Mouse (Mus musculus): Measurements from ENCODE around the gene Yipf3.
A peak's percentile ranks its signal among the peaks of the same experiment; 100 is the strongest.

Yipf3 gene

DNA sequence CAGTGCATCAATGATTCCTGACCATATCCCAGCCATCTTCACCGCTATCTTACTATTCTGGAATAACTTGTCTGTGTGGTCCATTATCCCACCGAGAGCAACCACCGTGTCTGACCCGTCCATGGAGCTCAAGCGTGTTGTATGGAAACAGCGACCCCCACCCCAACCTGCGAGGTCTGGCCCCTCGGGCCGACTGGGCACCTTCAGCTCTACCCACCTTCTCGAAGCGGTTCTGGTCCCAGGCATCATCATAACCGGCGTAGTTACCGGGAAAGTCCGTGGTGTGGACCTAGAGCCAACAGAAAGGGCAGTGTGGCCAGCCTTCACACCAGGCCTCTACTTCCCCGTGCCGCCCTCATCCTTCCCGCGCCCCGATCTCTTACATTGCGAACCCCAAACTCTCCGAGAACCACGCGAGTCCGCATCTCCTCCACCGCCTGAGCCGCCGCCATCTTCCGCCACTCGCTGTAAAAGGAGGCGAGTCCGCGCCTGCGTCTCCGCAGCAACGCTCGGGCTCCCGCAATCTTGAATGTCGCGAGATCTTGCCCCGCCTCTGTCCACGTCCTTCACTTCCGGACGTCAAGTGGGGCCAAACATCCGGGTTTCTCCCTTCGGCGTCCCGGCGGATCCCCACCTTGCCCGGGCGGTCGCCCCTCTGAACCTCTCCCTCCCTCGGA lies at the start of gene Yipf3, which contains the start of gene Polr1c:
Gene Yipf3, plus strand, starts transcription at position 569 of the 677 bp plus-strand sequence.
Gene Polr1c, minus strand, starts transcription at position 543 of the 677 bp plus-strand sequence.
- peak; percentile 83 for ATAC-seq (ENCODE audit: insufficient number of reproducible peaks, low FRiP score, low TSS enrichment)

DNA sequence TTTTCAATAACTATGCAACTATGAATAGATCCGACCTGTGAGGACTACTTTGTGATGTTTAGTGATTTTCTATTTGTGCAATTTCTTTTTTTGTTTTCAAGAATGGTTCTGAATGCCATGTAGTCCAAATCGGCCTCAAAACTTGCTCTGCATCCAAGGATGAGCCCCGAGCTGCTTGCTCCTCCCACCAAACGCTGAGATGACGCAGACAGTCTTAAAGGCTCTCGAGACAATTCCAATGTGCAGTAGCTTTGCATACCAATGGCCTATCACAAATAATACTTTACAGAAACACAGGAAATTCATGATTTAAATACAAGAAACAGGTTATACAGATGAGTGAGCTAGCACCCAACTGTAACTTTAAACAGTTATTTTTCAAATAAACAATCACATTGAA lies 46.7 kb upstream of the Yipf3 start:
- ATAC-seq (ENCODE audit: insufficient number of reproducible peaks, low FRiP score, low TSS enrichment): no peak

DNA sequence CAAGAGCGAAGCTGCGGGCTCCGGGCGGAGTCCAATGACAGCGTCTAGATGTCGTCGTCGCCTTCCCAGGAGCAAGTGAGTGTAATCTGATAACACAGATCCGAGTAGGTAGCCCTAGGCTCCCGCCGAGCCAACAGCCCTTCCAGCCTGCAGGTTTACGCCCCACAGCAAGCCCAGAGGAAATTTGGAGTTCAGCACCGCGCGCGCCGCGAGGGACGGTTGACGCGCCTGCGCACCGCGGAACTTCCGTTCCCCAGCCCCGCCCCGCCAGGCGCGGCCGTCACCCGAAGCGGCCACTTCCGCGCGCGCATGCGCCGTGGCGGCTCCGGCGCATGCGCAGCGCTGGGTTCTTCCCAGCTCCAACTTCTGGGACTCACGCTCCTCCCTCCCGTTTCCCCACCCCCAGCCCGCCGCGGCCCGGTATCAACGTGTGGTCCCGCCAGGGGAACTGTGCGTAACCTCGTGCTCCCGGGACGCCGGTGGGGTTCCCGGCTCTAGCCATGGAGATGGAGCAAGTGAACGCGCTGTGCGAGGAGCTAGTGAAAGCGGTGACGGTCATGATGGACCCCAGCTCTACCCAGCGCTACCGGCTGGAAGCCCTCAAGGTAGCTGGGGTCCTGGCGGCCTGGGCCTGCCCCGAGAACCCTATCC lies 45.3 kb upstream of the Yipf3 start, which contains the start of the genes Polh and Xpo5:
Gene Polh, minus strand, starts transcription at position 225 of the 651 bp plus-strand sequence.
Gene Xpo5, plus strand, starts transcription at position 362 of the 651 bp plus-strand sequence.
- ATAC-seq (ENCODE audit: insufficient number of reproducible peaks, low FRiP score, low TSS enrichment): peak; percentile 84

DNA sequence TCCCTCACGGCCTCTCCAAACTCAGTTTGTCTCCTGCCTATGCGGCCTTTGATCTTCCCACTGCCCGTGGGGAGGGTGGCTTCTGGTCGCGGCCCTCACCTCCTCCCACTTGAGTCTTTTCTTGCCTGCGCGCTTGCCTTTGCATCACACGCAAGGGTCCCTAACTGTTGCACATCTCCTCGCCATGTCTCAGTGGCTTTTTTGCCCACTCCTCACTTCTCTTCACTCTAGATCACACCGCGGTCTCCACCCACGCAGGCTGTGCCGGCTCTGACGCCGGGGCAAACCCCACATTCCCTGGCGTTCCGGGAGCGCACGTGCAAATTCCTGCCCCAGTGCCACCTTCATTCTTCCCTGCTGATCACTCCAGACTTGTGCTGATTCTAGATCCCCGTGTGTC lies 44.8 kb upstream of the Yipf3 start:
- ATAC-seq (ENCODE audit: insufficient number of reproducible peaks, low FRiP score, low TSS enrichment): peak; percentile 43; the same call in 1 of the 2 replicates

DNA sequence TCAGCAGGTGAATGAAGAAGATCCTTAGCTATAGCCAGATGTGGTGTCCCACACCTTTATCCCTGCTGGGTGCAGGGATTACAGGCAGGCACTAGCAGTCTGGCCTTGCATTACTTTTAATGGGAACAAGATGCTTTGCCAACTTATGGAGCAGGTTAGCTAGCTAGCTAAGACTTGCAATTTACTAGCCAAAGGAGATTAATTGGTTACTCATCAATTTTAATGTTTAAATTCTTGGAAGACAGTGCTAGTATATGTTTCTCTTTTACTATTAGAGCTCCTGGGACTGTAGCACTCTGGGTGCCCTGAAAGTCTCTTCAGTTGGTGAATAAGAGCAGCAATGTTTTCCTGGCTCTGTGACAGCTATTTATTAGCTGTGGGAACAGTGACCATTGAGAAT lies 41.2 kb upstream of the Yipf3 start:
- no peak for ATAC-seq (ENCODE audit: insufficient number of reproducible peaks, low FRiP score, low TSS enrichment)

DNA sequence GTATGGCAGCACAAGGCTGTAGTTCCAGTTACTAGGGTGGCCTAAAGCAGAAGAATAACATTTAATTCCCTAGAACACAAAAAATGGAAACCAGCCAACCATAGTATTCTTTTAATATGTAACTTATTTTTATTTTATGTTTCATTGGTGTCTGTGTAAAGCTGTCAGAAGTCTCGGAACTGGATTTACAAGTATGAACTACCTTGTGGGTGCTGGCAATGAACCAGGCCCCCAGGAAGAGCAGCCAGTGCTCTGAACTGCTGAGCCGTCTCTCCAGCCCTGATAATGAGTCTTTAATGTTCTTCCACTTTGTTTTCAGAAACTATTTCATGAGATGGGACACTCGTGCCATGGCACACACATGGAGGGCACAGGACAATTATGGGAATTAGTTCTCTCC lies 37.3 kb upstream of the Yipf3 start:
- no peak for ATAC-seq (ENCODE audit: insufficient number of reproducible peaks, low FRiP score, low TSS enrichment)

DNA sequence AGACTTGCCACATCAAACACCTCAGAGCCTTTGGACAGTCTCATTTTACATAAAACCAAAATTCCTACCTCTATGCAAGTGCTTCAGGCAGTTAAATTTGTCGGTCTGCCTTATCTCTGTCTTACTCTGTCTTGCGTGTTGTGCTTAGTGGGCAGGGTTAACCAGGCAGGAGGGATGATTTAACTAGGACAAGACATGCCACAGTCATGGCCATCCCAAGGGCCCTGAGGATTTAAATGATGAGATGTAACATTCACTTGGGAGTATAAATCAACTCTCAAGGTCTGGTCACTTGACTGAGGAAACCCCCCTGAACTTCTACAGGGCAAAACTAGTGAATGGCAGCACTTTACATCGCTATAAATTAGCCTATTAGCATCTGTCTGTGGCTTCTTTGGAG lies 26.3 kb upstream of the Yipf3 start:
- no peak for ATAC-seq (ENCODE audit: insufficient number of reproducible peaks, low FRiP score, low TSS enrichment)

DNA sequence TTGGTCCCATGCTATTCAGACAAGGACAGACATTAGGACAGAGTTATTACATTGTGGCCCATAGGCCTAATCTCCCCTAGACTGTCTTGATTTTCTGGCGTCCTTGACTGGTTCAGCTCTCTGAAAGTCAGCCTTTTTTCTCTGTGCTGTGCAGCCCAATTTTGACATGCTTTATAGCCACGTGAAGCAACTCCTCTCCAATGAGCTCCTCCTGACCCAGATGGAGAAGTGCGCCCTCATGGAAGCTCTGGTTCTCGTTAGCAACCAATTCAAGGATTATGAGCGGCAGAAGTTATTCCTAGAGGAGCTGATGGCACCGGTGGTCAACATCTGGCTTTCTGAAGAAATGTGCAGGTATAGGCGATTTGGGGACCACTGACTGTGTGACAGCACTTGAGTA lies 20.3 kb upstream of the Yipf3 start:
- no peak for ATAC-seq (ENCODE audit: insufficient number of reproducible peaks, low FRiP score, low TSS enrichment)

DNA sequence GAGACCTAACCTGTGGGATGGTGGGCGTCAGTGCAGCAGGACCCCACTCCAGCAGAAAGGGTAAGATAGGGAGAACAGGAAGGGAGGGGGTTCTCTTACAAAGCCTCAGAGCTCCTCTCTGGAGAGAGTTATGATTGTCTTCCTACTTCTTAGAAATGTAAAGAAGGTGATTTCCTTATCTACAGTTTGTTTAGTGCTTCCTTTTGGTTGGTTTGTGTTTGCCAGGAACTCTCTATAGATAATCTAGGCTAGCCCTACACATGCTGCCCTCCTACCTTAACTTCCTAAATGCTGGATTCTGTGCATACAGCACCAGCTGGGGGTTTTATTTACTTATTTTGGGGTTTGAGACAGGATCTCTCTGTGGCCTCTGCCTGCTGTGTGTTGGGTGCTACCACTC lies 11.8 kb upstream of the Yipf3 start:
- no peak for ATAC-seq (ENCODE audit: insufficient number of reproducible peaks, low FRiP score, low TSS enrichment)

DNA sequence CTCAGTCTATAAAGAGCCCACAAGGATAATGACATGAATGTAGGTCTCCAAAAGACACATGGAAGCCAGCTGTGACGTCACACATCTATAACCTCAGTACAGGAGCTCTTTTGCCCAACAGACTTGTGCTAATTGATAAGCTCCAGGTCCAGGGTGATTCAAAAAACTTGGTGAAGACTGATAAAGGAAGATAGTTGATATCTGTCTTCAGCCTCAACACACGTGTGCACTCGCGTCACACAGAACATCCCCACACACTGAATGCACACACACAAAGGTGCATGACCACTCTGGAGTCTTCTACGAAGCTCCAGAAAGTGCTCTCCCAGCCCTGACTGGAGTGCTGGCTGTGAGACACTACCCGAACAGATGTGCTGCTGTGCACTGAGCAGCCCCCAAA lies 10.8 kb upstream of the Yipf3 start:
- ATAC-seq (ENCODE audit: insufficient number of reproducible peaks, low FRiP score, low TSS enrichment): no peak

DNA sequence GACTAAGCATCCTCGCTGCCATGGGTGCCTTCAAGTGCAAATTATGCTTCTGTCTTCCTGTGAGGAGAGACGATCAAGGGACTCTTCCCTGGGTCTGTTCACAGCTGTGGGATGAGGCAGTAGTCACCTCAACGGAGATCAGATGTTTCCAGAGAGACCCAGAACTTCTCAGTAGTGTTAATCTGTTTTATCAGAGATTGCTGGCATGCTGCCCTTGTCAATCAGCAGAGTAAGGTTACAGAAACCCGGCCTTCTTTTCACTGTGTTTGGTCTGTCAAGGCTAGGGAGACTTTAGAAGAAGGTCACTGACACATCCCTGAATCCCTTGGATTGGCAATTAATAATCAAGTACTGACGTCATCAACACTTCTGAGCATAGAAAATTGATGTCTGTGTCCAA lies 10.4 kb upstream of the Yipf3 start:
- no peak for ATAC-seq (ENCODE audit: insufficient number of reproducible peaks, low FRiP score, low TSS enrichment)

DNA sequence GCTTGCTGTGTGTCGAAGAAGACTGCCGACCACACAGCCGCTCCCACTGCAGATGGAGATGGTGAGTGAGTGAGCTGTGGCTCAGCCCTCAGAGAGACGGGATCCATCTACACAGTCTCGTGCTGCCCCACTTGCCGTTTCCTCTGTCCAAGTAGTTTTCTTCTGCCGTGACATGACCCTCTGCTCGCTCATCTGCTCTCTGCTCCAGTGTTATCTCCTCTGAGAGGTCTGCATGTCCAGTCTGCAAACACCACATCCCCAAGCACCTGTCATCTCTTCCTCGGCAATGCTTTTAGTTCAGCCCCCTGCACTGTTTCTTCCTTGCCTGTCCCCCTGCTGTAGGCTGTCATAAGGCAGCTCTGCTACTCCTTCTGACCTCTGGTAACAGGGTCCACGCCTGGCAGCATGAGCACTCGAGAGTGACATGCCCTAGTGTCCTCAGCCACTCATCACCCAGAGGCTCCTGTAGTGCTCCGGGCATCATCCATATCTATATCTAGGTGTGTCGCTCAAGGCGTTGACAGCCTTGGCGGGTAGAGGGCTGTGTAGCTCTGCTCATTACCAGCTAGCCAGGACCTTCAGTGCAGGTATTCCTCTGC lies 8.3 kb upstream of the Yipf3 start:
- ATAC-seq (ENCODE audit: insufficient number of reproducible peaks, low FRiP score, low TSS enrichment): no peak

DNA sequence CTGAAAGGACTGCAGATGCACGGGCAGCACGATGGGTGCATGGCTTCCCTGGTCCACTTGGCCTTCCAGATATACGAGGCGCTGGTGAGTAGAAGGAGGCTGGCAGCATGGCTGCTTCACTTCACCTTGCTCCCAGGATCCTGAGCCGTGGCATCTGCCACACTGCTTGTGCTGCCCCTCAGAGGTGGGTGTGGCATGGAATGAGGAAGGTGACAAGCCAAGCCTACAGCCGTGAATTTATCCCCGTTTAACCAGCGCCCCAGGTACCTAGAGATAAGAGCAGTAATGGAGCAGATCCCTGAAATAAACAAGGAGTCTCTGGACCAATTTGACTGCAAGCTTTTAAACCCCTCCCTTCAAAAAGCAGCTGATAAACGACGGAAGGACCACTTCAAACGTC lies 6.4 kb upstream of the Yipf3 start:
- ATAC-seq (ENCODE audit: insufficient number of reproducible peaks, low FRiP score, low TSS enrichment): no peak

DNA sequence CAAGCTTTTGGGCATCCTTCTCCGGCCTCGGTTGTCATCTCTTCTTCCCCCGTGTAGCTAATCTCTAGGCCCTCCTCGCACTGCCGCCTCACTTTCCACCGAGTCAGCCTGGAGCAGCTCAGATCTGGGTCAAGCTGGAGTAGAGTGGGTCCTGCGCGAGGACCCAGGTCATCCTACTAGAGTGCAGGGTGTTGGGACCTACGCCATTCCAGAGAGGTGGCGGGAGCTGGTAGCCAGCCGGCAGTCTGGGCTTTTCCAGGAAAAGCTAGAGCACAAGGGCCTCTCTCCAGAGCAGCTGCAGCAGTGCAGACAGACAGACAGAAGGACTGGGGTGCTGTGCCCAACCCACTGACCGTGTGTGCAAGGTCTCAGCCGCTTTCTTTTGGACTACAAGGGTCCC lies 5.6 kb upstream of the Yipf3 start:
- no peak for ATAC-seq (ENCODE audit: insufficient number of reproducible peaks, low FRiP score, low TSS enrichment)

DNA sequence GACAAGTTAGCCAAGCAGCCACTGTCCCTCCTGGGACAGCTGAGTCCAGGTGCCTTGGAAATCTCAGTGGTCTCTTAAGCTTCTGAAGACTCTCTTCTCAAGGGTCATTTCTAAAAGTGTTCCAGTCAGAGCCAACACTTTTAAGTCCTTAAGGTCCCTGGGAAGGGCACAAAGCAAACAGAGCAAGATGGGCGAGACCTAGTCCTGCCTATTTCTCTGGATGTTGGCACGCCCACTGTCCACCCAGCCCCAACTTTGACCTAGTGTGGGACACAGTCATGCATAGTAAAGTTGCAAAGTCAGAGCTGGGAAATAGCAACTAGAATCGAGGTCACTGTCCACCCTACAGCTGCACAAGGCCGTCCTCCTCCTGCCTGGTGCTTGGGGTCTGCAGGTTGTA lies 4.9 kb upstream of the Yipf3 start:
- ATAC-seq (ENCODE audit: insufficient number of reproducible peaks, low FRiP score, low TSS enrichment): no peak

DNA sequence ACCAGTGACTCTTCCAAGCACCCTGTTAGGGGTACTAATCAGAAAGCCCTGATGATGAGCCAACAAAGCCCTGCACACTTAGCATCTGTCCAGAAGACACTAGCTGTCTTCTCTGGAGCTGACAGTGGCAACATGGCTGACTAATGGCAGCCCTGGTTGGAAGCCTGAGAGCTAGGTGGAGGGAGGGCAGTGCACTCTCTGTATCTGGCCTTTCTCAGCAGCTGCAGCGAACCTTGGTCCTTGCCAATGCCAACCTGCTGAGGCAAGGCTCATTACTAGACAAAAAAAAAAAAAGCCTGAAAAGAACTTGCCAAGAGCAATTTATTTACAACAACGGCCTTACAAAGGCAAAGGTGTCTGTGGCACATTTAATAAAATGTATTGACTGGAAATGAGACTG lies 4.3 kb upstream of the Yipf3 start:
- no peak for ATAC-seq (ENCODE audit: insufficient number of reproducible peaks, low FRiP score, low TSS enrichment)

DNA sequence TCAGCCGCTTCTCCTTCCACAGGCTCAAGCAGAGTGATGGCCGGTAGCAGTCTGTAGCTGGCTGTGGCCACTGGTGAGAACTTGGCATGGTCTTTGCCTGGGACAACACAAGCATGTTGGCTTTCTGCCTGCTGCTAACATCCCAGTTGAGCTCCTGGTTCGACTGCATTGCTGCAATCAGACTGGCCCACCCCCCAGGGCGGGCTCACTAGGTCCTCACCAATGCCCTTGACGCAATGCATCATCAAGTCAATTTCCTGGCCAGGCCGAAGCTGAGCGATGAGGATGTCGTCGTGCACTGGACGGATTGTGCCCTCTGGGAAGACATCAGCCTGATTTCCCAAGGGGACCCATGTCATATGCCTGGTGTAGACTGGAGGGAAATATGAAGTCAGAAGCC lies 3.3 kb upstream of the Yipf3 start:
- no peak for ATAC-seq (ENCODE audit: insufficient number of reproducible peaks, low FRiP score, low TSS enrichment)

DNA sequence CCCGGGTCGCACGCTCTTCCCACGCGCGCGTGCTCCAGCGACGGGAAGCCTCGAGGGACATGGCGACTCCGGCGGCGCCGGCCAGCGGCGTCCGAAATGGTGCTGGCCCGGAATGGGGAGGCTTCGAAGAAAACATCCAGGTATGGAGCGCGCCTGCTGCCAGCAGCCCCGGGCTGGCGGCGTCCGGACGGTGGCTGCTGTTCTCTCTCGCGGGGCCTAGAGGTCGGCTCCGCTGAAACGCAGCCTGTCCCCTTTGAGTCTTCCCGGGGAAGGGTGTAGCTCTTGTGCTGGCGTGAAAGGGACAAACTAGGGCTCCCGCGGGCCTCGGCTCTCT lies 276 bp downstream of the Yipf3 start:
- ATAC-seq (ENCODE audit: insufficient number of reproducible peaks, low FRiP score, low TSS enrichment): peak; percentile 38; the same call in 1 of the 2 replicates

DNA sequence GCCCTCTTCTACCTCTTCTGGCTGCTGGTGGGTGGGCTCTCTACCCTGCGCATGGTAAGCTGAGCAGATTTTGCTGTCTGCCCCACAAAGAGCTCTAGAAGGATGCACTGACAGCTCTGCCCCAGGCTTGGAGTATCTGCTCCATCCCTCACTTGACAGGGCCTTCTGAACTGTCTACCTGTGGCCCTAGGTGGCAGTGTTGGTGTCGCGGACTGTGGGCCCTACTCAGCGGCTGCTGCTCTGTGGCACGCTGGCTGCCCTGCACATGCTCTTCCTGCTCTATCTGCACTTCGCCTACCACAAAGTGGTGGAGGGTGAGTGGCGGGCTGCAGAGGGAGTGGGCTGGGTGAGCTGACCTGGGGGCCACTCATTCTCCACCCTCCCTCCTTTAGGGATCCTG lies 3.3 kb downstream of the Yipf3 start:
- no peak for ATAC-seq (ENCODE audit: insufficient number of reproducible peaks, low FRiP score, low TSS enrichment)

DNA sequence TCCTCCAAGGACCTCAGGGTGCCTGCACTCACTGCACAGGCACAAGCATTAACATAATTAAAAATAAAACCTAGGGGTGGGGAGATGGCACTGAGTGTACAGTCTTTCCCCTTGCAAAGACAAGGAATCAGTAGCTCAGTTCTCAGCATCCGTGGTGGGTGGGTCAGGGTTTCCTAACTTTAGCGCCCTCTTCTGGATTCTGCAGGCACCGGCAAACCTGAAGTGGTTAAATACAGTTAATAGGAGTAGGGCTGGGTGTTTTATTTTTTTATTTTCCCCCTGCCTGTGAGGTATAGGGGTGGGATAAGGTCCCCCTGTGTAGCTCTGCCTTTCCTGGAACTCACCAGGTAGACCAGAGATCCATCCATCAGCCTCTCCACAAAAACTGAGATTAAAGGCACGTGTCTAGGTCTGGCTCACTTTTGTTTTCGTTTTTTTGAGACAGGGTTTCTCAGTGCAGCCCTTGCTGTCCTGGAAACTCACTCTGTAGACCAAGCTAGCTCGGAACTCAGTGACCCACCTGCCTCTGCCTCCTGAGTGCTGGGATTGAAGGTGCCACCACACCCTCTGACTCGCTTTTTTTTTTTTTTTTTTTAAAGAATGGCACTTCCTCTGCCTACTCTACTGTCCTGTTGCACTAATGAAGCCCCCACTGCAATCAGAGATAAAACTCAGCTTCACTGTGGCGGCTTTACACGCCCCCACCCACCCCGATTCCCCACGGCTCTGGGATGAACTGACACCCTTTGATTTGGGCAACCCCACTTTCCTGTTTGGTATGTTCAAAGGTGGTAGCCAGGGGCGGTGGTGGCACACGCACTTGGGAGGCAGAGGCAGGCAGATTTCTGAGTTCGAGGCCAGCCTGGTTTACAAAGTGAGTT lies 4.9 kb downstream of the Yipf3 start:
- ATAC-seq (ENCODE audit: insufficient number of reproducible peaks, low FRiP score, low TSS enrichment): no peak

Data from cerebellum, adult (tissue).